Mouse (Mus musculus) adrenal gland (tissue): Measurements from ENCODE around the gene Rmi1.

Experiments
- intact Hi-C: fragments of 180-260 bp; cut with DNase I; formaldehyde crosslinking; loops from one replicate; pipeline ENCODE4 v1.15.1; 2025
- long read RNA-seq, 2 experiments: library from polyadenylated mRNA; unstranded; transcript quantifications; one replicate each; pipeline ENCODE4 v2.0.0; 2020; ENCODE audit warnings: borderline replicate concordance in 1 of 2; ENCODE audit not compliant: insufficient replicate concordance in 1 of 2

Gene Rmi1
- long read RNA-seq, experiment 1, transcript Rmi1-201 (3 exons, 3,855 nt): minor isoform, 5 of 18 reads
- long read RNA-seq, experiment 1, transcript Rmi1-205 (3 exons, 3,594 nt): major isoform, 7 of 18 reads
- long read RNA-seq, experiment 1, partial matches to known transcripts: 2 of 18 reads
- long read RNA-seq, experiment 1, other reads (novel, unspliced or antisense): 4 of 18 reads
- long read RNA-seq, experiment 2, transcript Rmi1-201 (3 exons, 3,855 nt): major isoform, 6 of 14 reads
- long read RNA-seq, experiment 2, partial matches to known transcripts: 0 of 14 reads
- long read RNA-seq, experiment 2, other reads (novel, unspliced or antisense): 6 of 14 reads

GRCm38 (mm10) chr13:58402003-58402743, at the start of gene Rmi1:
Rmi1 (plus strand) TSS chr13:58402248.
- intact Hi-C loops: no loop called here

GRCm38 (mm10) chr13:58352996-58353395, 49.1 kb upstream of the Rmi1 start:
- intact Hi-C loops: no loop called here

- intact Hi-C loops: no loop called here
Observed at GRCm38 (mm10) chr13:58358629-58359303, 43.3 kb upstream of the Rmi1 start, which contains the start of gene Kif27. Kif27 (minus strand) TSS chr13:58359122.

DNA sequence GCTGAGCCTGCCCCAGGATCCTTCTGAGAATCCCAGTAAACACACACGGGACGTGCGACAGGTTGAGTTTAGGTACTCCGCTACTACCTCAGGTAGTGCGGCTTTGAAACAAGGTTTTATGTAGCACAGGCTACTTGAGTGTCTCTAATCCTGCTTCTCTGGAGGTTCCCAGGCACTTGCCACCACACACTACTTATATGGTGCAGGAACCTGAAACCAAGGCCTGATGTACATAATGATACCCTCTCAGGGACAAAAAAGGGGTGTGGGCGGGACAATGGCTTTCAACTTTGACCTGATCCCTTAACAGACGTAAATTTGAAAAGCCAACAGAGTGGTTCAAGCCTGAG, 42.8 kb upstream of the Rmi1 start:
- intact Hi-C loops: no loop called here

GRCm38 (mm10) chr13:58364353-58365175, 37.5 kb upstream of the Rmi1 start:
- intact Hi-C loops: loop anchor here (5.0 kb wide), 1 partner anchor 32 kb away; no protein-coding TSS in a partner anchor

DNA sequence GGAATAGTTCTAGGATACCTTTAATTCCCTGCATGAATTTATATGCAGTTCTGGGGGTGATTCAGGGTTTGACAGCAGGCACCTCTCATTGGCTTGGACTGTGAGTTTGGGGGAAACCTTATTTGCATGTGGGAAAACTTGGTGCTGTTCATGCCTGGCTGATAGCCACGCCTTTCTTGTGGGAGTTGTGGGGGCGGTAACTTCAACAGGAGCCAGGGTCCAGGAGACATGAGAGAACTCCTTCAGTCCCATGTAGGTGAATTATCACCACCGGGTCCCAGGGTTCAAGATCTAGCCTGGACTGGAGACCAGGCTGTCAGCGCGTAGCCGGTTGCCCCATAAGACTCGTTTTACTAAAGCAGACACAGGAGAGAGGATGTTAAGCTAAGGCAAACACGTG, 36.9 kb upstream of the Rmi1 start:
- intact Hi-C loops: loop anchor here (5.0 kb wide), 1 partner anchor 33 kb away; no protein-coding TSS in a partner anchor

- intact Hi-C loops: loop anchor here (5.0 kb wide), 1 partner anchor 34 kb away; no protein-coding TSS in a partner anchor
Observed at GRCm38 (mm10) chr13:58366373-58366772, 35.7 kb upstream of the Rmi1 start.

DNA sequence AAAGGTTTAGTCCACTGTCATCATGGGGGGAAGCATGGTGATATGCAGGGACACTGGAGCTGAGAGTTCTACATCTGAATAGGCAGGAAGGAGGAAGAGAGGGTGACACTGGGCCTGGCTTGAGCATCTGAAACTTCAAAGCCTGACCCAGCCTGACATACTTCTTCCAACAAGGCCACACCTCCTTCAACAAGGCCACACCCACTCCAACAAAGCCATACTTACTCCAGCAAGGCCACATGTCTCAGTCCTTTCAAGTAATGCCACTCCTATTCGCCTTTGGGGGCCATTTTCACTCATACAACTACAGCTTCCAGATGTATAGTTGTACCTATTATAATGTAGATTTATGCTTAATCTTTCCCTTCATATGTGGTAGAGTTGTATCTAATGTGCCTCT, 34.4 kb upstream of the Rmi1 start:
- intact Hi-C loops: loop anchor here (5.0 kb wide), 1 partner anchor 35 kb away; no protein-coding TSS in a partner anchor

DNA sequence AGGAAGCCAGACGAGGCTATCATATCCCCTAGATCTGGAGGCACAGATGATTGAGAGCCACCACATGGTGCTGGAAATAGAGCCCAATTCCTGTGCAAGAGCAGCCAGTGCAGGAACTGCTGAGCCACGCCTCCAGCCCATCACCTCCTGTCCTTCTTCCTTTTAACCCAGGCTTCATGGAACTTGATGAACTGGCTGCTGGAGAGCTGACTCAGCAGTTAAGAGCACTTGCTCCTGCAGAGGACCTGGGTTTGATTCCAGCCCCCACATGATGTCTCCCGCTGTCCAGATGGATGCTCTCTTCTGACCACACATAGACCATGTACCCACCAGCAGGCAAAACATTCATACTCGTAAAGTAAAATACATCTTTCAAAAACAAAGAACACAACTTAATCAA, 33.2 kb upstream of the Rmi1 start:
- intact Hi-C loops: loop anchor here (5.0 kb wide), 1 partner anchor 37 kb away; no protein-coding TSS in a partner anchor

- intact Hi-C loops: no loop called here
Observed at GRCm38 (mm10) chr13:58372278-58373152, 29.5 kb upstream of the Rmi1 start.

DNA sequence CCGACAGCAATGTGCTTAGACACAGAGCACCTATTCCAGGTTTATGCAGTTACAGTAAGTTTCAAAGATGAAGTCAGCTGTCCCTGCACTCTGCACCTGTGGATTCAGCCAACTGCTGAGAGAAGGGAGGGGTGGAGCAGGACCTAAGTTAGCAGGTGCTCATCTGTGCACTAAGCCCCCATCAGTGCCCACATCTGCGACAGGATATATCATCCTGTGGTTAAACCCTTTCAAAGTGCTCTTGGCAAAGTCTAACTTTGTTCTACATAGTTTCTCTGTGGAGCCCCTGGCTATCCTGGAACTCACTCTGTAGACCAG, 28.9 kb upstream of the Rmi1 start:
- intact Hi-C loops: no loop called here

DNA sequence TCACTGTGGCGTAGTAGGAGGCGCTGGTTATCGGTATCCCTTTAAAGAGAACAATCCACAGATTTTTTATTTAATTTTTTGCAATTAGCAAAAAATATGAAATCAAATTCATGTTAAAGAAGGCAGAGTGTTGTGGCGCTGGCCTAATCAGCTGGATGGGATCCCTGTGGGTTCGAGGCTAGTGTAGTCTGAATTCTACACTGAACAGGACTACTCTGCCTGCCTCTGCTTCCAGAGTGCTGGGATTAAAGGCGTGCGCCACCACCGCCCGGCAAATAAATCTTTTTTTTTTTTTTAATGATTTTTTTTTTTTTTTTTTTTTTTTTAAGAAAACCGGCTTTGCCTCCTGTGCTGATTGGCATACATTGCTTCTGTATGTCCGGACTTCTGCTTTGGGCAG, 17.7 kb upstream of the Rmi1 start:
- intact Hi-C loops: loop anchor here (10.0 kb wide), 2 partner anchors 230 to 370 kb away; partner anchors contain the start of gene Idnk

DNA sequence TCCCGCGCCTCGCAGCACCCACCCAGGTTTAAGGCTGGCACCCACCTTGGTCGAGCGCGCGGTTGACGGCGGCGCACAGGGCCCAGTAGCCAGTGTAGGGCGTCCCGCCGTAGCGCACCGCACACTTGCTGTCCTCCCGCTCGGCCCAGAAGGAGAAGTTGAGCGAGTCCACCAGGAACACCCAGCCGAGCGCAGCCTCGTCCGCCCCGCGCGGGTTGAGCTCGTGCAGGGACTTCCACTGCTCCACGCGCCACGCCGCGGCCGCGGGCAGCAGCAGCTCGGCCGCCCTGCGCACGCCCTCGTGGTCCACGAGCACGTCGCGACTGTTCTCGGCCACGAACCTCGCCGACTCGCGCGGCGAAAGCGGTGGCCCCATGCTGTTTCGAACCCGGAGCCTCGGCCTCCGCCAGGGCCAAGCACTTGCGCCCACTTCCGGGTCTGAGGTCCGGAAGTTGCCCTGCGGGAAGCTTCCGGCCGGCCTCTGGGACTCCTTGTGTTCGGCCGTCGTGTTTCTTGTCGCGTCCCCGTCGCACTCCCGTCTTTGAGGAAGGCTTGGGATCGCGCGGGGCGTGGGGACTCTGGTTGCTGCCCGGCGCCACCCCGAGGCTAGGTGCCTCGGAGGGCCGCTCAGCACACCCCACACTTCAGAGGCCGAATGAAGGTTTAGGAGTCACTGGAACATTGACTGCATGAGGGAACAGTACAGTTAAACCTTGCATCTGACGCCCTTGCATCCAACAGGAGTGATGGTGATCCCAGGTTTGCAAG, 17.1 kb upstream of the Rmi1 start, which contains the start of gene 2210016F16Rik:
Gene 2210016F16Rik, minus strand, starts transcription at position 447 of the 768 bp plus-strand sequence.
- intact Hi-C loops: loop anchor here (10.0 kb wide), 2 partner anchors 230 to 370 kb away; partner anchors contain the start of gene Idnk

DNA sequence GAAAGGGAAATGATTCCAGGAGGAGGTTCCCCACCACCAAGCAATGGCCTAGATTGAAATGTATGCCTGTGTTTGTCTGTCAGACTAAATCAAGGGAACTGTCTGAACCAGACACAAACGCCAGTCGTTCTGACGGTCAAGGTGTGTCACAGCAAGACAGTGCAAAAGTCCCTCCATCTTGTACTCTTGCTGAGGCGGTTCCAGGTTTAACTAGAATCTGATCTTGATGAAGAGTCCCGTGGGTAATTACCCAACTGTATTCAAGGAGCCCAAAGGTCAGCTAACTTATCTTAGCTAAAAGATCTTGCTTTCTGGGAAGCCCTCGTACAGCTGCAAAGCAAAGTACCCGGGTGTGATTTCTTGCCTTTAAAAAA, 16.5 kb upstream of the Rmi1 start:
- intact Hi-C loops: loop anchor here (10.0 kb wide), 2 partner anchors 231 to 371 kb away; partner anchors contain the start of gene Idnk

DNA sequence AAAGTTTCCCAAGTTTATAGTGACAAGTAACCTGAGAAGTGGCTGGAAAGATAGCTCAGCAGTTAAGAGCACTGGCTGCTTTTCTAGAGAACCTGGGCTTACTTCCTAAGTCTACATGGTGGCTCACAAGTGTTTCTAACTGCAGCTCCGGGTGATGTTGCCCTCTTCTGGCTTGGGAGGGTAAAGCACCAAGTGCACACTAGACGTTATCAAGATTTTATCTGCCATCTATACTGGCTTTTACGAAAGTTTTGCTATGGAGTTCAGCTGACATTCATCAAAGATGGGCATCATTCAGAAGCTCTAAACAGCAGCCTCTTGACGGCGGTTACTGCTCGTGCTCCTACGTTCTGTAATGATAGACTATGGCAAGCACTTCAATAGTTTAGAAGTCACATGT, 14.1 kb upstream of the Rmi1 start:
- intact Hi-C loops: loop anchor here (2.0 to 10.0 kb wide), 3 partner anchors 101 to 373 kb away; partner anchors contain the start of gene Idnk

DNA sequence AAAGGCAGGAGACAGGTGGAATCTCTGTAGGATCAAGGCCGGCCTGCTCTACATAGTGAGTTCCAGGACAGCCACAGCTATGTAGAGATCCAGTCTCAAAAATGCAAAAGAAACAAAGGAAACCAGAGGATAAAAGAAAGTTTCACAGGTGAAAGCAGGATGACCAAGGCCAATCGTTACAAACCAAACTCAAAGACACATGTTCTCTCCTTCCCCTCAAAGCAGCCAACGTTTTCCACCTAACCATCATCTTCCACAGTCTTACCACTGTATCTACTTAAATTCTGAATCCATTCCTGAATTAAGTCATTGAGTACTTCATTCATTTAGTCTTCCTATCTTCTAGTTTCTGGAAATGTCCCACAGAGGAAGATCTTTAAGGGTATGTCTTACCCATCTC, 13.7 kb upstream of the Rmi1 start:
- intact Hi-C loops: loop anchor here (10.0 kb wide), 2 partner anchors 234 to 374 kb away; partner anchors contain the start of gene Idnk

- intact Hi-C loops: loop anchor here (10.0 kb wide), 2 partner anchors 235 to 375 kb away; partner anchors contain the start of gene Idnk
Observed at GRCm38 (mm10) chr13:58389324-58389951, 12.6 kb upstream of the Rmi1 start.

- intact Hi-C loops: loop anchor here (5.0 kb wide), 1 partner anchor 148 kb away; no protein-coding TSS in a partner anchor
Observed at GRCm38 (mm10) chr13:58394392-58394791, 7.7 kb upstream of the Rmi1 start.
